Mouse (Mus musculus): ENCODE results near the gene Stxbp6. TPM values are rescaled to one million over a fixed set of nuclear protein-coding genes. Genes with fewer than 3 reads are reported as not detected.
"Not testable (repeated sequence)": the region's sequence is repeated elsewhere in the genome, so short reads cannot be mapped to it uniquely, and the experiment has no call there.

Gene Stxbp6
- polyA plus RNA-seq, 1 experiment from 2014 or later = 15.6 TPM

DNA sequence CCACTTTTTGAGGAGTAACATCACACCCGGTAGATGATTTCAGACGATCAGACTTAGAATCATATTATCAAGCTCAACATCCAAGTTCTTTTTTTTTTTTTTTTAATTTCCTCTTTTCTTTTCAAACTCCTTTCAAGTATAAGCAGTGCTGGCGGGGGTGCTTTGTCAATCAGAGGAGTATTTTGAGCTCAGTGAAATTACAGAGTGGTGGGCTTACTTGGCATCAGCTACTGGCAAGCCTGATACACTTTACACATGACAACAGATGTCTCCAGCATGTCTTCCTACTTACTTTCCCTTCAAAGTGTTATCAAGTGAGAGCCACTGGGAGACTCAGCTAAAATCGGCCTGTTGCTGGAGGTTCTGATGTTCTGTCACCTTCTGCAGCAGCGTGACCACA, 21.6 kb downstream of the Stxbp6 start:
- H3K36me3 ChIP-seq = no peaks in the 10 kb centered on the region
- no peak for ATAC-seq (ENCODE audit: borderline replicate concordance, extremely low read depth, low FRiP score, low TSS enrichment)
- H3K9ac ChIP-seq = no peak overlapping the region
- no peak overlapping the region for H3K4me3 ChIP-seq
- no peak overlapping the region for H3K4me2 ChIP-seq
- 79% methylated on average over 5 of the region's 5 CpGs for WGBS
- no peaks in the 10 kb centered on the region for H3K9me3 ChIP-seq
- no peaks in the 10 kb centered on the region for H3K4me1 ChIP-seq
- no peak overlapping the region for H3K27ac ChIP-seq
- H3K27me3 ChIP-seq = no peaks in the 10 kb centered on the region

DNA sequence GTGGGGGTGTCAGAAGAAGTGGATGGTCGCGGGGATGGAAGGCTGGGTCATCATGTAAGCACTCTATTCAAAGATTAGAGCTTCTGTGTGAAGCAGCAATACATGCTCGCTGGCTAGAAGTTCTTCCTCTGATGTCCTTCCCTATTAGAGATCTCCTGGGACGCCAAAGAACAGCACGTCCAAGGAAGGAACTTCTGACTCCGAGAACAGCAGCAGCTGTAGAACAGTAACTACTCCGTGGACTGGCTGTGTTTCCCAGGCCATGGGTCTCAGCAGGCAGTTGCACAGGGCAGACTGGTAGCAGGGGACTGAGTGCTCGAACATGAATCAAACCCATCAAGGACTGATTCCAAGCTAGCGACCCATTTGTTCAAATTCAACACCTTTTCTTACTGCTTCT, 24.6 kb downstream of the Stxbp6 start:
- no peaks in the 10 kb centered on the region for H3K27me3 ChIP-seq
- no peak overlapping the region for H3K4me2 ChIP-seq
- no peaks in the 10 kb centered on the region for H3K4me1 ChIP-seq
- H3K4me3 ChIP-seq = no peak overlapping the region
- WGBS = 82% methylated on average over 9 of the region's 9 CpGs
- no peak overlapping the region for H3K9ac ChIP-seq
- no peaks in the 10 kb centered on the region for H3K9me3 ChIP-seq
- ATAC-seq (ENCODE audit: borderline replicate concordance, extremely low read depth, low FRiP score, low TSS enrichment) = no peak
- H3K36me3 ChIP-seq = no peaks in the 10 kb centered on the region
- no peak overlapping the region for H3K27ac ChIP-seq

DNA sequence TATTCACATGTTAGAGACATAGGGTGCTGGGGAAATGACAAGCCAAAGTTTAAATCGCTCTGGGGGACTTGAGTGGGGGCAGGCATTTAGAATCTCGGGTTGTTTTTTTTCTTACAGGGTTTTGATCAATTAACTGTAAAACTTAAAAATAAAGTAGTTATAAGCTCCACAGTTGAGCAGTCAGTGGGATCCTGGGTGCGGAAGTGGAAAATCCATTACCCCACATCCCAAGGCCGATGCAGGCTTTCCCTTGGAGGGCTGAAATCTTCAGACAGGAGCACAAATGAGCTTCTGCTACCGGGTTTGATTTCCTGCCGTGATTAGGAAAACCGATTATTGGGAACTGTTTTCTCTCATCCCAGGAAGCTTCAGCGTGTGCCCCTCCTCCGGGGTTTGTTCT, 26.8 kb downstream of the Stxbp6 start:
- H3K9me3 ChIP-seq; H3K36me3 ChIP-seq; H3K27me3 ChIP-seq; ATAC-seq (ENCODE audit: borderline replicate concordance, extremely low read depth, low FRiP score, low TSS enrichment); H3K4me3 ChIP-seq; H3K4me1 ChIP-seq; H3K9ac ChIP-seq; H3K27ac ChIP-seq; H3K4me2 ChIP-seq: not testable (repeated sequence)
- 35% methylated on average over 9 of the region's 9 CpGs for WGBS

DNA sequence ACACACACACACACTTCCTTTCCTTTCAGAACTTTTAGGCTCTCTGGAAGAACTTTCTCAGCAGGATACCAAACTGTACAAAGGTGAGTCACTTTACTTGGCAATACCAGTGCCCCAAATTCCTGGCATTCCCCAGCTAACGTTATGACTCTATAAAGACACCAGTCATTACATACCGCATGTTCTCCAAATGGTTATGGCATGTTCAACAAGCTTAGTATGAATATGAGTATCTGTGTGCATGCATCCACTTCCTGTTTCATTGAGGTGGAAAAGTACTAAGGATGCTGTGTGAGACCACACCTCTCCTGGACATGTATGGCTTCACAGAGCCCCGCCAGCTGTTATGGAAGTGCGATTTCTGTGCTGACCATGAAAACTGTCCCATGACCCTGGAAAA, 27.3 kb downstream of the Stxbp6 start:
- Histone ChIP-seq H3K4me2 (no peak overlapping the region), H3K27ac (no peak overlapping the region), H3K9me3 (no peaks in the 10 kb centered on the region), H3K27me3 (no peaks in the 10 kb centered on the region), H3K9ac (no peak overlapping the region), H3K4me3 (no peak overlapping the region), H3K4me1 (peaks cover 2% of the 10 kb centered on the region), H3K36me3 (no peaks in the 10 kb centered on the region)
- whole genome bisulfite sequencing = 57% methylated on average over 4 of the region's 4 CpGs
- ATAC-seq (ENCODE audit: borderline replicate concordance, extremely low read depth, low FRiP score, low TSS enrichment) = no peak

DNA sequence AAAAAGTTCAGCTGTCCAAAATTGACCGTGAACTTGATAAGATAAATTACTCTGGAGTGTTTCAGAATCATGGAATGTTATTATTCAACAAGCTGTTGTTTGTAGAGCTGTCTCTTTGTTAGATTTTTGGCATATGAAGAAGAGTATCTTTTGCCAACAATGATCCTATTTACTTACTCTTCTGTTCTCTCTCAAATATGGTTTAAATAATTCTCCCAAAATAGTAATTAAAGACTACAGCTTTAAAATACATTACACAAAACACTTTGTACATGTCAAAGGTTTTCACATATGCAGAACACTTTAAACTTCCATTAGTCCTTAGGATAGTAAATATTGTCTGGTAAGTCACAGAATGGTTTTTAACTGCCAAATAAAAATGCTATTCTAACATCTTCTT, 29.9 kb downstream of the Stxbp6 start:
- Histone ChIP-seq H3K36me3 (no peaks in the 10 kb centered on the region), H3K9ac (no peak overlapping the region), H3K4me2 (no peak overlapping the region), H3K4me1 (peaks cover 2% of the 10 kb centered on the region), H3K4me3 (no peak overlapping the region), H3K27me3 (no peaks in the 10 kb centered on the region), H3K9me3 (no peaks in the 10 kb centered on the region), H3K27ac (no peak overlapping the region)
- 24% methylated on average over 1 of the region's 1 CpGs for WGBS
- ATAC-seq (ENCODE audit: borderline replicate concordance, extremely low read depth, low FRiP score, low TSS enrichment) = no peak

DNA sequence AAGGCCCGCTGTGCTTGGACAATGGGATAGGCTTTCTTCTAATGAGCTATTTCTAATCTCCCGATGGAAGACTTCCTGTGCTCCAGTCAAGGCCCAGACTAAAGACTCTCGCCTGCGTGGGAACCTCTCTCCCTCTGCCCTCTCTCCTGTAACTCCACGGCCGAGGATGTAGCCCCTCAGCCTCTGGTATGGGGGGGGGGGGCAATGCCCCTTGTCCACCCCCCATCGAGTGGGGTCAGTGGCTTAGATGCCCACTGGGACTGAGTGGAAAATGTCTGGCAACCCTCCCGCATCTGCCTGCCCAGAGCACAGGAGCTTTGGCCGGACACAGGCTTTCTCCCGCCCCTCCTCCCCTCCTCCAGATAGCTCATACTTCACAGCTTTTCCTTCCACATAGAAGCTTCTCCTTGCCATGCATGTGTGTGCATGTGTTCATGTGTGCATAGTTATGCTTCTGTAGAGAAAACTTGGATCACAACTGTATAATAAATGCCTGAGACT, 31.9 kb downstream of the Stxbp6 start:
- WGBS = 64% methylated on average over 10 of the region's 10 CpGs
- Histone ChIP-seq H3K9ac (no peak overlapping the region), H3K27ac (no peak overlapping the region; the same call in 1 of the 2 replicates)

DNA sequence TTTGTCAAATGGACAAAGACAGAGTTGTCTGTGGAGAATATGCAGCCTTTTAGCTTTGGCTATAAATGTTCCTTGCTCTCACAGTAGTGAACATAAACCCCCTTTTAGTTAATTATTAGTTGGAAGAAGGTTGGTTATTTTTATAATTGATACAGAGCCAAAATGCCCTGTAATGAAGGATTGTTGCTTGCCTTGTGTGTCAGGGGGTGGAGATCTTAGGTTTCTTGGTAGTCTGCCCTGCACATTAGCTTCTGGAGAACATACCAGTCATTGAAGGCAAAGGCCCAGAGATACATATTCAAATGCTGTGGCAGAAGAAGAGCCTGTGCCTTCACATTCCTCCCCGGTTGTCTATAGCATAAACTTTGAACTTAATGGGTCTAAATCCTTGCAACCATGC, 37.0 kb downstream of the Stxbp6 start:
- Histone ChIP-seq H3K4me3 (no peak overlapping the region), H3K27ac (no peak overlapping the region), H3K9ac (no peak overlapping the region), H3K36me3 (no peaks in the 10 kb centered on the region), H3K9me3 (no peaks in the 10 kb centered on the region), H3K27me3 (no peaks in the 10 kb centered on the region), H3K4me2 (no peak overlapping the region), H3K4me1 (peaks cover 7% of the 10 kb centered on the region; the same call in 1 of the 2 replicates)
- ATAC-seq (ENCODE audit: borderline replicate concordance, extremely low read depth, low FRiP score, low TSS enrichment) = no peak
- 63% methylated on average over 1 of the region's 1 CpGs for WGBS

More for the DNA sequence above, 31.9 kb downstream of the Stxbp6 start:
- Histone ChIP-seq H3K4me3 (no peak overlapping the region), H3K9me3 (no peaks in the 10 kb centered on the region), H3K36me3 (no peaks in the 10 kb centered on the region), H3K4me2 (no peak overlapping the region), H3K27me3 (no peaks in the 10 kb centered on the region), H3K4me1 (peaks cover 2% of the 10 kb centered on the region)
- ATAC-seq (ENCODE audit: borderline replicate concordance, extremely low read depth, low FRiP score, low TSS enrichment) = no peak

DNA sequence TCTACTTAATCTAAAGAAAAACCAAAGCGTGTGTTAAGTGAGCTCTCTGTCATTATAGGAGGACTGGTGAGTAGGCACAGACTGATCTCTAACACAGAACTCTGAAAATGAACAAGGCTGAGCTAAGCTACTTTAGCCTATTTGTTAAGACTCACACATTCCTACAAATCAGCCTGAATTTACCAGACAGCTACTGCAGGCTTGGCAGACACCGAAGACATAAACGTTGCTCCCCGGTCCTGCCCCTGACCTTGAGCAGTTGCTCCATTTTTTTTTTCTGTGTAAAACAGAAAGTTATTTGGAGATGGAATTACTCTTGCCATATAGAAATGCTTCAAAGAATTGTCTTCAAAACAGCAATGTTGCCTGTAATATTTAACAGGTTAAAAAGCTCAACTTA, 37.4 kb downstream of the Stxbp6 start:
- H3K9ac ChIP-seq = no peak overlapping the region
- H3K36me3 ChIP-seq = no peaks in the 10 kb centered on the region
- H3K4me1 ChIP-seq = peaks cover 7% of the 10 kb centered on the region; the same call in 1 of the 2 replicates
- no peaks in the 10 kb centered on the region for H3K27me3 ChIP-seq
- no peak for ATAC-seq (ENCODE audit: borderline replicate concordance, extremely low read depth, low FRiP score, low TSS enrichment)
- no peak overlapping the region for H3K27ac ChIP-seq
- H3K4me2 ChIP-seq = no peak overlapping the region
- WGBS = 37% methylated on average over 4 of the region's 4 CpGs
- H3K9me3 ChIP-seq = no peaks in the 10 kb centered on the region
- no peak overlapping the region for H3K4me3 ChIP-seq

DNA sequence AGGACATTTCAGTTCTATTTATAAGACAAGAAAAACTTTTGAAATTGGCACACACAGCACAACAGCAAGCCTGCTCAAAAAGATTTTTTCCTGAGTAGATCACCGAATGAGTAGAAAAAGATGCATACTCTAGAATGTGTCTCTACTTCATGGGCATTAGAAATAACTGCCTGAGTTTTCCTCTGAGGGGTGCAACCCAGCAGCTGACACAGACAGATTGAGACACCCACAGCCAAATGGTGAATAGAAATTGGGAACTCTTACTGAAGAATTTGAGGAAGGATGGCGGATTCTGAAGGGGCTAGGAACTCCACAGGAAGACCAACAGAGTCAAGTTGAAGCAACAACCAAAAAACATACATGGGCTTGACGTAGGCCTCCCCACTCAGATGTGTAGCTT, 43.8 kb downstream of the Stxbp6 start:
- Histone ChIP-seq H3K27me3 (no peaks in the 10 kb centered on the region), H3K9me3 (no peaks in the 10 kb centered on the region), H3K4me3 (no peak overlapping the region), H3K4me1 (0 out of 2 replicates have a peak, but pooled peaks cover 4% of the 10 kb centered on the region), H3K36me3 (no peaks in the 10 kb centered on the region), H3K27ac (no peak overlapping the region), H3K9ac (no peak overlapping the region), H3K4me2 (no peak overlapping the region)
- no peak for ATAC-seq (ENCODE audit: borderline replicate concordance, extremely low read depth, low FRiP score, low TSS enrichment)
- 82% methylated on average over 3 of the region's 3 CpGs for WGBS

DNA sequence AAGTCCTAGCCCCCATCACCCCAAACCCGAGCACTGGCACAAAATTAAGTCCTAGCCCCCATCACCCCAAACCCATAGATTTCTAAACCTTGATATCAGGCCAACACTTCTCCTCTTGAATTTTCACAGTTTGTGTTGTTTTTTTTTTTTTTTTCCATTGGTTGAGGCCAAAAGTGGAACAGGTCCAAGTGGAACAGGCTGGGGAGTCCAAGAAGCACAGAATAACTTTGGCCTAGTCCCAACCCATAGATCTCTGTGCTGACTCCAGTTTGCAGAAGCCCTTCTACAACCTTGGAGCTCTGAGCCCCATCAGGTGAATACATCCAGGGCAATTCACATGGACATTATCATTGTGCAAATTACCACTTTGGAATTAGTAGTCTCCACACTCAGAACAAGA, 48.2 kb downstream of the Stxbp6 start:
- H3K4me3 ChIP-seq = no peak overlapping the region
- no peak overlapping the region for H3K27ac ChIP-seq
- 0 out of 2 replicates have a peak, but pooled peaks cover 4% of the 10 kb centered on the region for H3K4me1 ChIP-seq
- no peaks in the 10 kb centered on the region for H3K9me3 ChIP-seq
- 61% methylated on average over 1 of the region's 1 CpGs for WGBS
- no peak overlapping the region for H3K9ac ChIP-seq
- H3K36me3 ChIP-seq = no peaks in the 10 kb centered on the region
- ATAC-seq (ENCODE audit: borderline replicate concordance, extremely low read depth, low FRiP score, low TSS enrichment) = no peak
- H3K27me3 ChIP-seq = no peaks in the 10 kb centered on the region
- H3K4me2 ChIP-seq = no peak overlapping the region

DNA sequence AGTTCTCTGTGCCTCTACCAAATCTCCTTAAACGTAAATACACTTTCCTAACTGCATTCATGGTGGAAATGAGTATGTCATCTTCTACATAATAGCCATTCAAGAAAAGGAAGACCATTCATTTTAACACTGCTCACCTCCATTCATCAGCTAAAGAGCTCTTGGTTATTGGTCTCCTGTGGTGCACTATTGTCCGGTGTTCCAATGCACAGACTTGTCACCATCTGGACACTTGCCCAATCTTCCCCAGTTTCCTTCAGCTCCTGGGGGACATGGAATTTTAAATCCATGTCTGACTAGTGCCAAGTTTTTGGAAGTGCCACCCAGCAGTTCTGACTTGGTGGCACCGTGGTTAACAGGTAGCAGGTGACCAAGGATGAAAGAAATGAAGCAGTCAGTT, 54.5 kb downstream of the Stxbp6 start:
- H3K9me3 ChIP-seq = no peaks in the 10 kb centered on the region
- no peak overlapping the region for H3K4me2 ChIP-seq
- ATAC-seq (ENCODE audit: borderline replicate concordance, extremely low read depth, low FRiP score, low TSS enrichment) = no peak
- no peak overlapping the region for H3K9ac ChIP-seq
- H3K4me3 ChIP-seq = no peak overlapping the region
- H3K27ac ChIP-seq = no peak overlapping the region
- H3K4me1 ChIP-seq = peaks cover 10% of the 10 kb centered on the region
- 81% methylated on average over 3 of the region's 3 CpGs for WGBS
- no peaks in the 10 kb centered on the region for H3K27me3 ChIP-seq
- no peaks in the 10 kb centered on the region for H3K36me3 ChIP-seq

DNA sequence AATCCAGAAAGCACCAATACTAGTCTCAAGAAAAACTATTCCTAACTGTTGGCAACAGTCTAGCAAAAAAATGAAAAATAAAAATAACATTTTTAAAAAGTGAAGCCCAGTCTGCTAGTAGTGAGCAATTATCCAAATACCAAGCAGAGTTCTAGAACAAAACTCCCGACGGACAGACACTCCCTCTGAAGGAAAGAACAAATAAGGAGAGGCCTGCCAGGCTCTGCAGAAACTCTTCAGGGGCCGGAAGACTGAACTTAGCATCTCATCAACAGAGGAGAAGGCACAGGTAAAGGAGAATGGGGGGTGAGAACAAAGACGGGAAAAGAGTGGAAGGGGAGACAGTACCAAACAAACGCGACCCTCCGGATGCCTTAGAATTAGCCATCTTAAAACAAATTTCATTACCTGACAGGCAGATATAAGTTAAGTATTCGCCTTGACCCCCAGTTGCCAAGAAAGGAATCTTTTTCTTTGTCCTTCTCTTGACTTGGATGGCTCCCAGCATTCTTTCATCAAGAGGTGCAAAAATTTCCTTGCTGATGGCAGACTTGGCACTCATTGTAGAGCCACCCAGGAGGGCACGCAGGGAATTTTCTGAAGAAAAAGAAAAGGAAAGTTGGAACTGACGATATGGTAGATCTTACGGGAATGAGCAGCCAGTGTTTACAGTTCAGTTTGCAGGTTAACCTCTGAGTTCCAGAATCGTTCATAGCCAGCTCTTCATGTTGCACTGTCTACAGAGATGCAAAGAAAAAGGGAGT, 55.3 kb downstream of the Stxbp6 start:
- H3K27ac ChIP-seq = no peak overlapping the region
- H3K9ac ChIP-seq = no peak overlapping the region
- H3K4me3 ChIP-seq = no peak overlapping the region
- no peak overlapping the region for H3K4me2 ChIP-seq
- peaks cover 10% of the 10 kb centered on the region for H3K4me1 ChIP-seq
- H3K27me3 ChIP-seq = no peaks in the 10 kb centered on the region
- no peaks in the 10 kb centered on the region for H3K9me3 ChIP-seq
- ATAC-seq (ENCODE audit: borderline replicate concordance, extremely low read depth, low FRiP score, low TSS enrichment) = no peak
- H3K36me3 ChIP-seq = no peaks in the 10 kb centered on the region
- 49% methylated on average over 12 of the region's 12 CpGs for WGBS
